Mouse (Mus musculus) neural tube, embryonic 14.5 days (tissue): ENCODE results near the gene Ube2o. TPM values are rescaled to one million over a fixed set of nuclear protein-coding genes. Genes with fewer than 3 reads are reported as not detected.
A peak's percentile ranks its signal among the peaks of the same experiment; 100 is the strongest.

Experiments used
- ATAC-seq: fragments of 200-750 bp; cut with Nextera tagmentation; 2 replicates; pipeline ENCODE4 v1.8.0; 2017; ENCODE audit warnings: low read depth, mild to moderate bottlenecking, moderate TSS enrichment, moderate library complexity
- H3K27ac ChIP-seq: fragments of 300-500 bp; sonication (generic); 2 replicates; pipeline ENCODE4 v1.5.1; 2014; ENCODE audit warnings: low read depth, mild to moderate bottlenecking, control low read depth, low read length, moderate library complexity, mixed read lengths
- H3K27me3 ChIP-seq: fragments of 300-500 bp; sonication (generic); 2 replicates; pipeline ENCODE4 v1.6.1; 2014; ENCODE audit warnings: low read length; ENCODE audit not compliant: control insufficient read depth, insufficient read depth
- H3K36me3 ChIP-seq: fragments of 300-500 bp; sonication (generic); 2 replicates; pipeline ENCODE4 v1.6.1; 2014; ENCODE audit warnings: low read length, mixed read lengths; ENCODE audit not compliant: control insufficient read depth, insufficient read depth
- H3K4me1 ChIP-seq: fragments of 300-500 bp; sonication (generic); 2 replicates; pipeline ENCODE4 v1.6.1; 2014; ENCODE audit warnings: low read length; ENCODE audit not compliant: control insufficient read depth, insufficient read depth
- H3K4me2 ChIP-seq: fragments of 300-500 bp; sonication (generic); 2 replicates; pipeline ENCODE4 v1.6.1; 2014; ENCODE audit warnings: mild to moderate bottlenecking, low read depth, low read length, control low read depth
- H3K4me3 ChIP-seq: fragments of 300-500 bp; sonication (generic); 2 replicates; pipeline ENCODE4 v1.5.1; 2014; ENCODE audit warnings: low read depth, low read length, control low read depth, mixed read lengths
- H3K9ac ChIP-seq: fragments of 300-500 bp; sonication (generic); replicated peaks from 2 replicates; pipeline ENCODE4 v1.6.1; 2014; ENCODE audit warnings: low read depth, mild to moderate bottlenecking, control low read depth, low read length, mixed read lengths
- H3K9me3 ChIP-seq: fragments of 300-500 bp; sonication (generic); 2 replicates; pipeline ENCODE4 v1.6.1; 2016; ENCODE audit warnings: low read length; ENCODE audit not compliant: control insufficient read depth
- WGBS: fragments of 180-500 bp; shearing (Covaris S2); extraction: QIAGEN DNeasy Blood & Tissue Kit; methylation state at CpG from one replicate; pipeline ENCODE4 v1.1.7; 2014; 5-methylcytosine and 5-hydroxymethylcytosine counted together
- polyA plus RNA-seq: library from polyadenylated mRNA; unstranded; fragments of >200 nt; fragmentation: Nextera tagmentation; extraction: Ambion mirVana; gene quantifications from 2 replicates; pipeline ENCODE4 v1.2.1, GENCODE M21; 2014

The Ube2o gene
- polyA plus RNA-seq, 1 experiment from 2014 or later, result 30.2 TPM

DNA sequence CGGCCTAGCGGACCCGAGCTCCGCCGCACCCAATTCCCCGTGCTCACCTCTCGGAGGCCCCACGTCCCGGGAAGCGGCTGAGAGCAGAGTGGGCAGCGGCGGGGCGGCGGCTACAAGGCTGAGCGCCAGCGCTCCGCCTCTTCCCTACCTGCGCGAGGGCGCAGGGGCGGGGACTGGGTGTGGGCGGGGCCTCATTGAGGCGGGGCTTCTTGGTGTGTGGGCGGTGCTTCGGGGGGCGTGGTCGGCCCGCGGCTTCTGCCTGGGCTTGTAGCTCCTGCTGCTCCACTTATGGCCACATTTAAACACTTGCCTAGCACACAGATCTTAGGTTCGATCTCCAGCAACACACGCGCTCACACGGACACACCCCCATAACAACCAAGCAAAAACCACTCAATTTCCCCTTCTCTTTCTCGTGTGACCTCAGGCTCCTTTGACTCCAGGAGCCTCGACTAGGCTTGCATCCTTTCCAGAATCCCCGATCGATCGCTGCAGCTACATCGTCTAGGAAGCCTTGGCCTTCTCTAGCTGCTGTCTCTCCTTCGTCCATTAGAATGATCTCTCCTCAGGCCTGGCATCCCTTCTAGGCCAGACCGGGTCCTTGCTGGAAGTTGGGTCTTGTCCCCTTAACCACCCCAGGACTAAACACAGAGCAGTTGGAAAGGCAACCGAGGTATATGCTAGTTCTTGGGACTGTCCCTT, 43.0 kb upstream of the Ube2o start:
- Histone ChIP-seq H3K27me3 (peaks cover 20% of the 10 kb centered on the region), H3K9me3 (no peaks in the 10 kb centered on the region), H3K4me1 (peaks cover 29% of the 10 kb centered on the region), H3K4me3 (peak overlapping the region; percentile 33), H3K27ac (no peak overlapping the region), H3K36me3 (no peaks in the 10 kb centered on the region), H3K9ac (0 out of 2 replicates have a peak overlapping the region, but pooled peaks have one; percentile 5), H3K4me2 (peak overlapping the region; percentile 61)
- ATAC-seq, result 0 out of 2 replicates have a peak, but pooled peaks have one; percentile 13
- WGBS, result 19% methylated on average over 29 of the region's 42 CpGs

DNA sequence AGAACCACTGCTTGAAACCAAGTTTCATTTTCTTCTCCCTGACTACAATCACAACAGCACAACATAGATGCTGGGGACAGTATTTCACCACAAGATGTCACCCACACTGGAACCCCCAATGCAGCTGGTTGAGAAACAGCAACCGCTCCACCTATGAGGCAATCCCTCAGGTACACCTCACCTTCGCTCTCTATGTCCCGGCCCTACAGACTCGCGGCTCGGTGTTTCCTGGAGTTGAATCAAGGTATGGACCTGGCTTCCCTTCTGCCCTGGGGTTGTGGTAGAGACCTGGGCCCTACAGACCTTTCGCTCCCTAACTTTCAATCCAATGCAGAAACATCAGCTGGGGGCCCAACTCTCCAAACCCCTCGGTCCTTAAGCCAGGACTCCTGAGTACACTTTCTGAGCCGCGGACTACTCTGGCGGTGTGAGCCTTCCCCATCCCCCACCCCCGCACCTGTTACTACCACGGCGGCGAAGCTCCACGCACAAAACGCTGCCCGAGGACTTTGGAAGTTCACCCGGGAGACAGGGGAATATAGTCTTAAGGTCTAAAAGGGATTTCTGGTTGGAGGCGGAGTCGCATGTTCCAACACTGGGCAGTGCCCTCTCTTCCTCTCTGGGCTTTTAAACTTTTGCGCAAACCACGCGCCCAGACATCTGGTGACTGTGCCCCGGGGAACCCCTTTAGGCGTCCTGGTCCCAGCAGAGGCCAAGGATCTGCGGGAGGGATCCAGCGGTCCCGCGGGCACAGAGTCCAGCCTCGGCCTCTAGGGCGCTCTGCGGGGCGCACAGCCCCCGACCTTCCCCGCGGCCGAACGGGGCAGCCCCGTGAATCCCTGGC, 42.3 kb upstream of the Ube2o start:
- 5% methylated on average over 40 of the region's 40 CpGs for WGBS
- Histone ChIP-seq H3K4me3 (peak overlapping the region; percentile 33), H3K9me3 (no peaks in the 10 kb centered on the region), H3K4me1 (peaks cover 30% of the 10 kb centered on the region), H3K36me3 (no peaks in the 10 kb centered on the region), H3K4me2 (peak overlapping the region; percentile 61), H3K27me3 (peaks cover 20% of the 10 kb centered on the region), H3K27ac (no peak overlapping the region), H3K9ac (0 out of 2 replicates have a peak overlapping the region, but pooled peaks have one; percentile 5)
- ATAC-seq, result 0 out of 2 replicates have a peak, but pooled peaks have one; percentile 18

DNA sequence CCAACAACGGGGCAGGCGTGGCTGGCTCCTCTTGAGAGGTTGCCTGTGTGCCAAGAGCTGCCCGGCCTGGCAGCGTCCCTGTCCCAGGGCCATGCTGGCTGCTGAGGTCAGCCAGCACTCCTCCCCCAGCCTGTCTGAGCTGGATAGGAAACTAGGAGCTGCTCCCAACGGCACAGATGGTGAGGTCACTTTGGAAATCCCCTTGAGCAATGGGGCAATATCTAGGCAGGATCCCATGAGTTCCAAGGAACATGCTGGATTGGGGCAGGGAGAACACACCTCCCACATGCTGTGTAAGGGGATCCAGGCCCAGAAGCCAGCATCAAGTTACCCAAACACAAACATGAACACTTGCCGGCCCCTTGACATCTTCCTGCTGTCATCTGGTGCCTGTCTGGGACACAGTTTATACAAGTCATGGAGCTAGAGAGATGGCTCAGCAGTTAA, 40.0 kb upstream of the Ube2o start:
- Histone ChIP-seq H3K4me2 (no peak overlapping the region), H3K9ac (no peak overlapping the region), H3K4me3 (no peak overlapping the region), H3K36me3 (no peaks in the 10 kb centered on the region), H3K4me1 (peaks cover 30% of the 10 kb centered on the region), H3K9me3 (no peaks in the 10 kb centered on the region), H3K27ac (0 out of 2 replicates have a peak overlapping the region, but pooled peaks have one; percentile 16), H3K27me3 (peaks cover 20% of the 10 kb centered on the region)
- 49% methylated on average over 6 of the region's 6 CpGs for WGBS
- ATAC-seq, result no peak

DNA sequence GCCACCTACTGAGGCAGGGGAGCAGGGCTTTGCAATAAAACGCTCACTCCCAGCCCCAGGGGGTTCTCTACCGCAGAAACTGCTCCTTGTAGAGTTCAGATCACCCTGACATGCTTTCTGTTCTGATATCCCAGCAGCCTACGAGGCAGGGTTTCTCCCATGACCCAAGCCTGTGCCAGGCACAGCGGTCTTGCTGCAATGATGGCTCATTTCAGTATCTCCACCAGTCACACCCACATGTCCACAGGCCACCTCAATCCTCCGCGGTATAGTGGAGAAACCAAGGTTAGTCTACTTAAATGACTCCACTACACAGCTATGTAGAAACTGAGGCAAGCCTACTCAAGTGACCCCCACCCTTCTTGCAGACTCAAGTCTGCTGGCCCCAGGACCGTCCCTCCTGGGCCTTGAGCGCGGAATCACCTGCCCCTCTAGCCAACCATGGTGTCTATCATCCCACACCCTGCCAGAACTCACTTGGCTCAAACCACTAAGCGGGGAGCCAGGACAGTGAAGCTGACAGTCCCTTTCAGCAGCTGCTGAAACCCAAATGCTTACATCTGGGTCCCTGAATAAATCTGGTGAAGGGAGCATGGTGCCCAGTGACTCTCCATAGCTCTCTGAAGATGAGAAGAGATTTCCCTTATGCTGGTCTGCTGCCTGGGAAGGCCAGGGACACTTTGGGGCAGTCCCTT, 39.5 kb upstream of the Ube2o start:
- H3K36me3 ChIP-seq, result no peaks in the 10 kb centered on the region
- WGBS, result 77% methylated on average over 10 of the region's 10 CpGs
- 0 out of 2 replicates have a peak overlapping the region, but pooled peaks have one; percentile 16 for H3K27ac ChIP-seq
- H3K4me1 ChIP-seq, result peaks cover 30% of the 10 kb centered on the region
- no peak for ATAC-seq
- no peak overlapping the region for H3K4me2 ChIP-seq
- no peak overlapping the region for H3K9ac ChIP-seq
- H3K4me3 ChIP-seq, result no peak overlapping the region
- no peaks in the 10 kb centered on the region for H3K9me3 ChIP-seq
- H3K27me3 ChIP-seq, result peaks cover 20% of the 10 kb centered on the region

DNA sequence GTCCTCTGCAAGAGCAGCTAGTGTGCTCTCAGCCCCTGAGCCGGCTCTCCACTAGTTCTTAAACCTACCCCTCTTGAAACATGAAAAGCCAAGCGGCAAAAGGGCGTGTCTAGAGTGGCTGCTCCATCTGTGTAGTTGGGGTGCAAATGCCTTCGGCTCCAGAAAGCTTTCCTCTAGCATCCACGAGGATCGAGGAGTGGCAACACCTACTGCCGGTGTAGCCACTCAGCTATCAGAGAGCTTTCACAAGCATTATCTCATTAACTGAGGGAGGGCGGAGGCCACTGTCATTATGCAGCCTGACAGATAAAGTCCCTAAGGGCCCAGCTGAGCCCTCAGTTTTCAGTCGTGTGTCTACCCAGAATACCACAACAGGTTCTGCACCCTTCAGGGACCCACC, 38.8 kb upstream of the Ube2o start:
- peaks cover 30% of the 10 kb centered on the region for H3K4me1 ChIP-seq
- no peak overlapping the region for H3K4me3 ChIP-seq
- H3K9me3 ChIP-seq, result no peaks in the 10 kb centered on the region
- 35% methylated on average over 9 of the region's 9 CpGs for WGBS
- H3K36me3 ChIP-seq, result no peaks in the 10 kb centered on the region
- H3K4me2 ChIP-seq, result no peak overlapping the region; the same call in 1 of the 2 replicates
- H3K27me3 ChIP-seq, result peaks cover 20% of the 10 kb centered on the region
- no peak for ATAC-seq
- H3K9ac ChIP-seq, result no peak overlapping the region
- no peak overlapping the region for H3K27ac ChIP-seq

DNA sequence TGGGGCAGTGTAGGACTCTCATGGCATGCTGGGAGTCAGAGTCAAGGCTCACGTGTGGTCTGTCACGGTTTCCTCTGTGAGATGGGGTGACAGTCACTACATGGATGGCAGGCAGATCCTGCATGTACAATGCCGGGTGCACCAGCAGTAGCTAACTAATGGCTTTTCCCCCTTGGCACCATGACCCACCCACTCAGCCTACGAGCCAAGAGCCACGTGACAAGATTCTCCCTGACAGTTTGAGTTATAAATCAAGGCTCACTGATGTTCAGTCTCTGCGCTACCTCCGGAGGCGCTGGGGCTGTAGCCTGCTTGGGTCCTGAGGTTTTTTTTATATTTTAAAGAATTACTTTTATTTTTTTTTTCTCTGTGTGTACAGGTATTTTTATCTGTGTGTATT, 38.3 kb upstream of the Ube2o start:
- peak overlapping the region; percentile 8; the same call in 1 of the 2 replicates for H3K4me2 ChIP-seq
- H3K4me3 ChIP-seq, result no peak overlapping the region
- H3K4me1 ChIP-seq, result peaks cover 30% of the 10 kb centered on the region
- no peak overlapping the region for H3K9ac ChIP-seq
- peaks cover 14% of the 10 kb centered on the region for H3K27me3 ChIP-seq
- H3K36me3 ChIP-seq, result no peaks in the 10 kb centered on the region
- no peaks in the 10 kb centered on the region for H3K9me3 ChIP-seq
- 26% methylated on average over 8 of the region's 8 CpGs for WGBS
- H3K27ac ChIP-seq, result peak overlapping the region; percentile 44; the same call in 1 of the 2 replicates
- 0 out of 2 replicates have a peak, but pooled peaks have one; percentile 41 for ATAC-seq

DNA sequence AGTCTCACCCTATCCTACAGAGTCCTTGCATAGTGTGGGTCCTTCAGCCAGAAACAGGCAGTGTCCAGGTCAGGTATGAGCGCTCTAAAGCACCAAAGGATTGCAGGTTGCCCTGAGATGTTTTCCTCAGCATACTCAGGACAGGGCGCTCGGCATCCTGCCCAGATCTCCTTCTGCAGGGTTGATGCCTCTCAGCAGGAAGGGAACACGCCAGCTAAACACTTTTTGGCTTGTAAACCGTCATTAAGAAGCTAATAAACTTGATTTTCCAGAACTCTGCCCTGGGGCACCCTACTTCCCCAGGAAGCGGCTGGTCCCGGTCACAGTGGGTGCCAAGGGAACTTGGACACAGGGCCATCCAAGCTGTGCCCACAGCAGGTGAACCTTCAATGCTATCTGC, 37.9 kb upstream of the Ube2o start:
- Histone ChIP-seq H3K27me3 (peaks cover 11% of the 10 kb centered on the region; the same call in 1 of the 2 replicates), H3K27ac (peak overlapping the region; percentile 44; the same call in 1 of the 2 replicates), H3K9me3 (no peaks in the 10 kb centered on the region), H3K4me1 (peaks cover 27% of the 10 kb centered on the region), H3K36me3 (no peaks in the 10 kb centered on the region), H3K4me2 (peak overlapping the region; percentile 8; the same call in 1 of the 2 replicates), H3K9ac (no peak overlapping the region), H3K4me3 (no peak overlapping the region)
- ATAC-seq, result no peak
- 63% methylated on average over 7 of the region's 7 CpGs for WGBS

DNA sequence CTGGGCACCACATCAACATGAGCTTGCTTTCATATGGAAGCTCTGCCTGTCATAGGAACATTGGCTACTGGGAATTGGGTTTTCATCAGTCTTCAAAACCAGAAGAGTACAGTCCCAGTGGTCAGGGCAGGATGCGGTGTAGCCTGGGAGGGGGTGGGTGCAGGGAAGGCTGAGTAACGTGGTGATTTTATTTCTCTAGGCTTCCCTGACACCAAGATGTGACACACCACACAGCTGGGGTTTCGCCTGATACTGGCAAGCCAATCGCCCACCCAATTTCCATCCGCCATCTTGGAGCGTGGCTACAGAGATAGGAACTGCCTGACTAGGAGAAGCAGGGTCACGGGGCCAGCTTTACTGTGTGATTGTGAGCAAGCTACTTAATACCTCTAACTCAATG, 37.4 kb upstream of the Ube2o start:
- Histone ChIP-seq H3K4me2 (no peak overlapping the region), H3K9me3 (no peaks in the 10 kb centered on the region), H3K36me3 (no peaks in the 10 kb centered on the region), H3K27ac (no peak overlapping the region), H3K27me3 (peaks cover 6% of the 10 kb centered on the region; the same call in 1 of the 2 replicates), H3K4me3 (no peak overlapping the region), H3K4me1 (peaks cover 23% of the 10 kb centered on the region), H3K9ac (no peak overlapping the region)
- WGBS, result 88% methylated on average over 7 of the region's 7 CpGs
- no peak for ATAC-seq
